Mouse (Mus musculus) stomach, postnatal 0 days (tissue): ENCODE results near the gene Ugt1a1. TPM values are rescaled to one million over a fixed set of nuclear protein-coding genes. Genes with fewer than 3 reads are reported as not detected.

ENCODE experiments used
- ATAC-seq: fragments of 200-750 bp; cut with Nextera tagmentation; 2 replicates; pipeline ENCODE4 v1.8.0; 2017; ENCODE audit not compliant: low FRiP score, low TSS enrichment
- DNase-seq: peaks from one replicate; pipeline ENCODE4 v3.0.0-alpha.2; 2016; ENCODE audit warnings: low spot score
- H3K27ac ChIP-seq: fragments of 300-500 bp; sonication (generic); replicated peaks from 2 replicates; pipeline ENCODE4 v1.5.1; 2014; ENCODE audit warnings: mild to moderate bottlenecking, control low read depth
- H3K27me3 ChIP-seq: fragments of 300-500 bp; sonication (generic); 2 replicates; pipeline ENCODE4 v1.6.1; 2014; ENCODE audit warnings: low read length; ENCODE audit not compliant: control insufficient read depth, insufficient read depth
- H3K36me3 ChIP-seq: fragments of 300-500 bp; sonication (generic); 2 replicates; pipeline ENCODE4 v1.6.1; 2014; ENCODE audit warnings: low read length, mixed read lengths; ENCODE audit not compliant: control insufficient read depth, insufficient read depth
- H3K4me1 ChIP-seq: fragments of 300-500 bp; sonication (generic); replicated peaks from 2 replicates; pipeline ENCODE4 v1.6.1; 2014; ENCODE audit warnings: antibody characterized with exemption; ENCODE audit not compliant: control insufficient read depth, insufficient read depth
- H3K4me2 ChIP-seq: fragments of 300-500 bp; sonication (generic); replicated peaks from 2 replicates; pipeline ENCODE4 v1.6.1; 2014; ENCODE audit warnings: low read depth, mild to moderate bottlenecking, control low read depth, moderate library complexity
- H3K4me3 ChIP-seq: fragments of 300-500 bp; sonication (generic); 2 replicates; pipeline ENCODE4 v1.5.1; 2014; ENCODE audit warnings: low read depth, low read length, control low read depth
- H3K9ac ChIP-seq: fragments of 300-500 bp; sonication (generic); 2 replicates; pipeline ENCODE4 v1.6.1; 2014; ENCODE audit warnings: mild to moderate bottlenecking, low read length, control low read depth, mixed read lengths
- H3K9me3 ChIP-seq: fragments of 300-500 bp; sonication (generic); 2 replicates; pipeline ENCODE4 v1.6.1; 2016; ENCODE audit warnings: low read length; ENCODE audit not compliant: control insufficient read depth
- CTCF ChIP-seq: IDR thresholded peaks from 2 replicates; pipeline ENCODE4 v1.5.1; 2016; ENCODE audit warnings: antibody characterized with exemption, low read depth, mild to moderate bottlenecking, moderate library complexity
- EP300 ChIP-seq: optimal IDR thresholded peaks from 2 replicates; pipeline ENCODE3; 2016; ENCODE audit warnings: antibody characterized with exemption
- WGBS: fragments of 180-500 bp; shearing (Covaris S2); extraction: QIAGEN DNeasy Blood & Tissue Kit; methylation state at CpG from one replicate; pipeline ENCODE4 v1.1.7; 2014; 5-methylcytosine and 5-hydroxymethylcytosine counted together
- polyA plus RNA-seq: library from polyadenylated mRNA; unstranded; fragments of >200 nt; fragmentation: Nextera tagmentation; extraction: Ambion mirVana; gene quantifications from 2 replicates; pipeline ENCODE4 v1.2.1, GENCODE M21; 2015

Gene Ugt1a1
- polyA plus RNA-seq, 1 experiment from 2014 or later = 24.8 TPM

DNA sequence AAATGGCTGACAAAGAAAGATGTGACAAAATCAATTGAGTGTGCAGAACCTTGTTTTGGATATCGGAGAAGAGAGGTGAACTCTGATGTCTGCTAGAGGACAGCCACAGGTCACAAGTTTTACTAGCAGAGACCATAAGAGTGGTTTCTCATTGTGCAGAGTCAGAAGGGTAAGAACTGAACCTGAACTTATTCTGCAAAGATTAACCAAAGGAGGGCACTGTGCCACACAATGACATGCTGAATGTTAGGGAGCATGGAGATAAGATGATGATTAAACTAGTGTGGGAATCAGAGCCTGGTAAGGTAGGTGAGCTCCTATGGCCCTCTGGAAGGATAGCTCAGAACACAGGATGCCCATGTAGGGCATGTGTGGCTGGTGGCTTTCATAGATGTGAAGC, 16.1 kb upstream of the Ugt1a1 start:
- Histone ChIP-seq H3K4me1 (no peaks in the 10 kb centered on the region), H3K27ac (no peak overlapping the region), H3K27me3 (no peaks in the 10 kb centered on the region), H3K4me2 (no peak overlapping the region), H3K9ac (no peak overlapping the region), H3K4me3 (no peak overlapping the region), H3K36me3 (no peaks in the 10 kb centered on the region), H3K9me3 (no peaks in the 10 kb centered on the region)
- 91% methylated on average over 1 of the region's 1 CpGs for WGBS
- no peak for DNase-seq
- no peak for ATAC-seq
- TF ChIP-seq EP300 (no peak), CTCF (no peak)

DNA sequence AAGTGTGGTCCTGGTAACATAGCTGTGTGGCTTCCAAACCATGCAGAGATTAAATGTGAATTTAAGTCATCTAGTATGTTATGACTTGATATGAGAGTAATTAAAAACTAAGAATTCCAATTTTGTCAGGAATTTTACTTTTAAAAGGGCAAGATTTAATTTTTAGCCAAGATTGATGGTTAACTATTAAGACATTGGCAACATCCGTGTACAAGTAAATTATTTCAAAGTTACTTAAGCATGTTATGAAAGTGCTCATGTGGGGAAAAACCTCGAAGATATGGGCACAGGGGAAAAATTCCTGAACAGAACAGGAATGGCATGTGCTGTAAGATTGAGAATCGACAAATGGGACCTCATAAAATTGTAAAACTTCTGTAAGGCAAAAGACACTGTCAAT, 14.3 kb upstream of the Ugt1a1 start:
- Histone ChIP-seq H3K4me2 (no peak overlapping the region), H3K36me3 (no peaks in the 10 kb centered on the region), H3K27ac (no peak overlapping the region), H3K4me3 (no peak overlapping the region), H3K4me1 (no peaks in the 10 kb centered on the region), H3K9ac (no peak overlapping the region), H3K9me3 (no peaks in the 10 kb centered on the region), H3K27me3 (no peaks in the 10 kb centered on the region)
- ATAC-seq = no peak
- TF ChIP-seq EP300 = no peak
- no peak for TF ChIP-seq CTCF
- 66% methylated on average over 3 of the region's 3 CpGs for WGBS
- DNase-seq = no peak

DNA sequence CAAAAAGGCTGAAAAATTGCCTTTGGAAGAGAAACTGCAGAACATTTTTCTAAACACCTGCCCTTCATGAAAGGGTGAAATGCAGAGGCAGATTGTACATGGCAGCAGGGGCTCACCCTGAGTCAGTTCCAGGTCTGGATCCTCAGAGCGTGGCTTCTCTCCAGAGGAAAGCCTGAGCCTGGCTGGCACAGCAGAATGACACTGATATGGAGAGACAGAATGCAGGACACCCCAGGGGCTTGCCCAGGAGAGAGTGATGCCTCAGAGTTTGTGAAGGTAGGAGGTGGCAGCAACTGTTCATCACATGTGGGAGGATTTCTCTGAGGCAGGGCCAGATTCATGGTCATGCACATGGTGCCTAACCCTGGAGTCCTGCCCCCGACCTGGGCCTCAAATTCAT, 11.8 kb upstream of the Ugt1a1 start:
- ATAC-seq (no peak), DNase-seq (no peak)
- no peak overlapping the region for H3K4me3 ChIP-seq
- no peak overlapping the region for H3K4me2 ChIP-seq
- no peaks in the 10 kb centered on the region for H3K27me3 ChIP-seq
- 62% methylated on average over 2 of the region's 2 CpGs for WGBS
- TF ChIP-seq CTCF (no peak), EP300 (no peak)
- H3K9me3 ChIP-seq = no peaks in the 10 kb centered on the region
- no peaks in the 10 kb centered on the region for H3K36me3 ChIP-seq
- H3K4me1 ChIP-seq = no peaks in the 10 kb centered on the region
- H3K27ac ChIP-seq = no peak overlapping the region
- no peak overlapping the region for H3K9ac ChIP-seq

DNA sequence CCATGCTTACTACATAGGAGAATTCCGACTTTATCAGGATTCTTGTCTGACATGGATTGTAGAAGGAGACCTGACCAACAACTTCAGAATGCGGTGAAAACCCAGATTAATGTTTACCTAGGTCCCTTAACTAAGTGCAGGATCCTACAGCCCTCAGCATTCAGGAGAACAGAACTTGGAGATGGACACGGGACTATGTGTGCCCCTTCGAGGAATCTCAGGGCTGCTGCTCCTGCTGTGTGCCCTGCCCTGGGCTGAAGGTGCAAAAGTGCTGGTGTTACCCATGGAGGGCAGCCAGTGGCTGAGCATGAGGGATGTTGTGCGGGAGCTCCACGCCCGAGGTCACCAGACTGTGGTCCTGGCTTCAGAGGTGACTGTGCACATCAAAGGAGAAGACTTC, 11.3 kb upstream of the Ugt1a1 start, which contains the start of gene Ugt1a2:
TSS of gene Ugt1a2 (plus strand) at position 146 of the 400 bp plus-strand sequence.
- Histone ChIP-seq H3K4me3 (no peak within 1 kb of the TSS), H3K36me3 (no peaks in the 10 kb centered on the region), H3K4me1 (no peaks in the 10 kb centered on the region), H3K27me3 (no peaks in the 10 kb centered on the region), H3K27ac (no peak within 1 kb of the TSS), H3K4me2 (no peak within 1 kb of the TSS), H3K9ac (no peak within 1 kb of the TSS), H3K9me3 (no peaks in the 10 kb centered on the region)
- TF ChIP-seq CTCF = no peak
- no peak for TF ChIP-seq EP300
- no peak for ATAC-seq
- 62% methylated on average over 7 of the region's 7 CpGs for WGBS
- DNase-seq = no peak

DNA sequence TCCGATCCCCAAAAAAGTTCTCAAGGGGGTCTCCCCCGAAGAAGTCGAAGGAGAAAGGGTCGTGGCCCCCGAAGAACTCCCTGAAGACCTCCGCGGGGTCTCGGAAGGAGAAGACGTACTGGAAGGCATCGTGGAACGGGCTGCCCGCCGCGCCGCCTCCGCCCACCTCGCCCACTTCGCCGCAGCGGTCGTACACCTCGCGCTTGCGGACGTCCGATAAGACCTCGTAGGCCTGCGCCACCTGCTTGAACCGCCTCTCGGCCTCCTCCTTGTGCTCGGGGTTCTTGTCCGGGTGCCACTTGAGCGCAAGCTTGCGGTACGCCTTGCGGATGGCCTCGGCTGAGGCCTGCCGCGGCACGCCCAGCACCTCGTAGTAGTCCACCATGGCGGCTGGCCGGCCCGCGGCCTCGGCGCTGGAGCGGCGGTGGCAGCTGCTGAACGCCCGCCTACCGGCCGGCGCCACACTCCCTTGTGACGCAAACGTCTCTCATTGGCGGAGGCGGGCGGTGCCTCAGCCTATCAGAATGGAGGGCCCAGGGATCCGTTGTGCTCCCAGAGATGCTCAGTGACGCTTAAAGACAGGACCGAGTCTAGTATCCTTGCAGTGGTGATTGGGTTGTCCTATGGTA, 6.4 kb upstream of the Ugt1a1 start, which contains the start of gene Dnajb3:
TSS of gene Dnajb3 (minus strand) at position 489 of the 629 bp plus-strand sequence.
- ATAC-seq = peak; percentile 91
- Histone ChIP-seq H3K9ac (peak within 1 kb of the TSS; percentile 59), H3K36me3 (no peaks in the 10 kb centered on the region), H3K4me3 (peak within 1 kb of the TSS; percentile 25), H3K27ac (no peak within 1 kb of the TSS), H3K9me3 (no peaks in the 10 kb centered on the region), H3K4me1 (no peaks in the 10 kb centered on the region), H3K27me3 (no peaks in the 10 kb centered on the region), H3K4me2 (peak within 1 kb of the TSS; percentile 59)
- peak; percentile 77 for DNase-seq
- WGBS = 9% methylated on average over 60 of the region's 62 CpGs
- no peak for TF ChIP-seq EP300
- TF ChIP-seq CTCF = no peak

DNA sequence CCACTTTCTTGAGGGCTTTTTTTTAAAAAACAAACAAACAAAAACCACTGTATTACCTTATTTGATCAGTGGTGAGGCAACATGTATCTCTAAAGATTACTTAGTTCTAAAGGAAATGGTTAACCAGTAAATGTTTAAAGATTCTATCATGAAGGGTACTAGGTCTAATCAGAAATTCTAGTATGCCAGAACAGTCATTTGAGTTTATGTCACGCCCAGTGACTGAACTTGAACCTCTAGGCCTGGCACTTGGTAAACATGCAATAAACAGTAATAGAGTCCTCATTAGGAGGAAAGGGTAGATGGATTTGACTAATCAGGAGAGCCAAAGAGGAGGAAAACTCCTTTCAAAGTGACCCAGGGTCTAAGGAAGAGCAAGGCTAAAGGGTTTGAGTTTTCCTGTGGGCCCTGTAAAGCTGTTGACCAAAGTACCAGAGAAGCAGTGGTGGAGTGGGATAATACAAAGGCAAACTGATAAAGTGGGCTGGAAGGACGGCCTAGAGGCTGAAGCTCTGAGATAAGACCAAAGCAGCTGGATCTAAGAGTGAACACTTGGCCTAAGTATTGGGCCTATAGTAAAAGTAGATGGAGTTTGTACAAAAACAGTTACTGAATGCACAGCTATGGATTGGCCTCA, 4.8 kb upstream of the Ugt1a1 start:
- Histone ChIP-seq H3K4me3 (no peak overlapping the region), H3K9ac (no peak overlapping the region), H3K27ac (no peak overlapping the region), H3K36me3 (no peaks in the 10 kb centered on the region), H3K27me3 (no peaks in the 10 kb centered on the region), H3K4me1 (no peaks in the 10 kb centered on the region), H3K9me3 (peaks cover 7% of the 10 kb centered on the region), H3K4me2 (no peak overlapping the region)
- ATAC-seq = 0 out of 2 replicates have a peak, but pooled peaks have one; percentile 32
- 69% methylated on average over 2 of the region's 2 CpGs for WGBS
- TF ChIP-seq EP300 (no peak), CTCF (no peak)
- no peak for DNase-seq
